Mouse (Mus musculus): Measurements from ENCODE around the gene Cir1. TPM values are rescaled to one million over a fixed set of nuclear protein-coding genes. Genes with fewer than 3 reads are reported as not detected.

Cir1 gene
- polyA plus RNA-seq, 1 experiment from 2014 or later = 26.2 TPM

GRCm38 (mm10) chr2:73343701-73344100, 31.2 kb upstream of the Cir1 start:
- Histone ChIP-seq H3K27ac (replicated peaks) (no peak overlapping the region), H3K9me3 (no peaks in the 10 kb centered on the region), H3K9ac (no peak overlapping the region), H3K36me3 (no peaks in the 10 kb centered on the region), H3K27me3 (no peaks in the 10 kb centered on the region), H3K4me1 (replicated peaks) (peaks cover 7% of the 10 kb centered on the region; the same call in 1 of the 2 replicates), H3K4me2 (no peak overlapping the region), H3K4me3 (no peak overlapping the region)
- ATAC-seq (ENCODE audit: low FRiP score, low read depth) = no peak
- WGBS = 89% methylated on average over 5 of the region's 5 CpGs

GRCm38 (mm10) chr2:73338415-73338814, 25.9 kb upstream of the Cir1 start:
- ATAC-seq (ENCODE audit: low FRiP score, low read depth) = no peak
- H3K27me3 ChIP-seq = no peaks in the 10 kb centered on the region
- H3K36me3 ChIP-seq = no peaks in the 10 kb centered on the region
- no peak overlapping the region for H3K4me2 ChIP-seq
- 83% methylated on average over 8 of the region's 8 CpGs for WGBS
- no peak overlapping the region for H3K4me3 ChIP-seq
- no peak overlapping the region for H3K9ac ChIP-seq
- H3K9me3 ChIP-seq = no peaks in the 10 kb centered on the region
- no peak overlapping the region for H3K27ac ChIP-seq (replicated peaks)
- H3K4me1 ChIP-seq (replicated peaks) = no peaks in the 10 kb centered on the region

- Histone ChIP-seq H3K4me1 (replicated peaks) (no peaks in the 10 kb centered on the region), H3K36me3 (no peaks in the 10 kb centered on the region), H3K9ac (no peak overlapping the region), H3K27ac (replicated peaks) (no peak overlapping the region), H3K4me2 (no peak overlapping the region), H3K4me3 (no peak overlapping the region), H3K27me3 (no peaks in the 10 kb centered on the region), H3K9me3 (no peaks in the 10 kb centered on the region)
- no peak for ATAC-seq (ENCODE audit: low FRiP score, low read depth)
- 90% methylated on average over 3 of the region's 3 CpGs for WGBS
Measured at GRCm38 (mm10) chr2:73335949-73336348, 23.4 kb upstream of the Cir1 start.

- Histone ChIP-seq H3K9ac (no peak overlapping the region), H3K27ac (replicated peaks) (no peak overlapping the region), H3K4me1 (replicated peaks) (no peaks in the 10 kb centered on the region), H3K4me3 (no peak overlapping the region), H3K36me3 (no peaks in the 10 kb centered on the region), H3K27me3 (no peaks in the 10 kb centered on the region), H3K4me2 (no peak overlapping the region), H3K9me3 (no peaks in the 10 kb centered on the region)
- no peak for ATAC-seq (ENCODE audit: low FRiP score, low read depth)
- WGBS = 77% methylated on average over 5 of the region's 5 CpGs
Measured at GRCm38 (mm10) chr2:73325871-73326270, 13.4 kb upstream of the Cir1 start.

GRCm38 (mm10) chr2:73322991-73323390, 10.5 kb upstream of the Cir1 start:
- H3K4me2 ChIP-seq = no peak overlapping the region
- H3K27ac ChIP-seq (replicated peaks) = no peak overlapping the region
- ATAC-seq (ENCODE audit: low FRiP score, low read depth) = no peak
- H3K27me3 ChIP-seq = no peaks in the 10 kb centered on the region
- no peaks in the 10 kb centered on the region for H3K36me3 ChIP-seq
- no peak overlapping the region for H3K4me3 ChIP-seq
- no peaks in the 10 kb centered on the region for H3K9me3 ChIP-seq
- H3K4me1 ChIP-seq (replicated peaks) = no peaks in the 10 kb centered on the region
- WGBS = 59% methylated on average over 12 of the region's 12 CpGs
- no peak overlapping the region for H3K9ac ChIP-seq

- 85% methylated on average over 5 of the region's 5 CpGs for WGBS
- H3K4me2 ChIP-seq = no peak overlapping the region
- no peak overlapping the region for H3K27ac ChIP-seq (replicated peaks)
Measured at GRCm38 (mm10) chr2:73319218-73319617, 6.7 kb upstream of the Cir1 start.

GRCm38 (mm10) chr2:73317426-73317825, 4.9 kb upstream of the Cir1 start:
- H3K9ac ChIP-seq = no peak overlapping the region
- 96% methylated on average over 9 of the region's 9 CpGs for WGBS
- H3K9me3 ChIP-seq = no peaks in the 10 kb centered on the region
- H3K36me3 ChIP-seq = no peaks in the 10 kb centered on the region
- no peak for ATAC-seq (ENCODE audit: low FRiP score, low read depth)
- H3K27me3 ChIP-seq = no peaks in the 10 kb centered on the region
- no peak overlapping the region for H3K4me3 ChIP-seq
- H3K4me2 ChIP-seq = no peak overlapping the region
- no peak overlapping the region for H3K27ac ChIP-seq (replicated peaks)
- H3K4me1 ChIP-seq (replicated peaks) = peaks cover 5% of the 10 kb centered on the region; the same call in 1 of the 2 replicates

More at GRCm38 (mm10) chr2:73319218-73319617, 6.7 kb upstream of the Cir1 start:
- ATAC-seq (ENCODE audit: low FRiP score, low read depth) = no peak
- Histone ChIP-seq H3K36me3 (no peaks in the 10 kb centered on the region), H3K27me3 (no peaks in the 10 kb centered on the region), H3K4me3 (no peak overlapping the region), H3K9me3 (no peaks in the 10 kb centered on the region), H3K9ac (no peak overlapping the region), H3K4me1 (replicated peaks) (no peaks in the 10 kb centered on the region)

GRCm38 (mm10) chr2:73314311-73314710, 1.8 kb upstream of the Cir1 start:
- WGBS = 94% methylated on average over 3 of the region's 3 CpGs
- H3K27ac ChIP-seq (replicated peaks) = no peak overlapping the region
- peaks cover 9% of the 10 kb centered on the region for H3K36me3 ChIP-seq
- no peak overlapping the region for H3K9ac ChIP-seq
- no peaks in the 10 kb centered on the region for H3K9me3 ChIP-seq
- no peak overlapping the region for H3K4me3 ChIP-seq
- H3K27me3 ChIP-seq = no peaks in the 10 kb centered on the region
- H3K4me2 ChIP-seq = no peak overlapping the region
- peaks cover 16% of the 10 kb centered on the region for H3K4me1 ChIP-seq (replicated peaks)
- no peak for ATAC-seq (ENCODE audit: low FRiP score, low read depth)

- H3K36me3 ChIP-seq = peaks cover 19% of the 10 kb centered on the region
- peak overlapping the region; percentile 74 for H3K4me3 ChIP-seq
- WGBS = 36% methylated on average over 14 of the region's 14 CpGs
- H3K4me2 ChIP-seq = peak overlapping the region; percentile 54
- peak overlapping the region; percentile 81; the same call in 1 of the 2 replicates for H3K27ac ChIP-seq (replicated peaks)
- H3K4me1 ChIP-seq (replicated peaks) = peaks cover 16% of the 10 kb centered on the region
- H3K9ac ChIP-seq = peak overlapping the region; percentile 49
- peak; percentile 46 for ATAC-seq (ENCODE audit: low FRiP score, low read depth)
- H3K27me3 ChIP-seq = no peaks in the 10 kb centered on the region
- no peaks in the 10 kb centered on the region for H3K9me3 ChIP-seq
Measured at GRCm38 (mm10) chr2:73313117-73313501, 608 bp upstream of the Cir1 start.

- no peak overlapping the region for H3K4me3 ChIP-seq
- no peak overlapping the region for H3K9ac ChIP-seq
- H3K36me3 ChIP-seq = peaks cover 70% of the 10 kb centered on the region
- 90% methylated on average over 7 of the region's 7 CpGs for WGBS
- H3K4me1 ChIP-seq (replicated peaks) = peaks cover 2% of the 10 kb centered on the region; the same call in 1 of the 2 replicates
- H3K4me2 ChIP-seq = no peak overlapping the region
- H3K9me3 ChIP-seq = no peaks in the 10 kb centered on the region
- ATAC-seq (ENCODE audit: low FRiP score, low read depth) = no peak
- no peak overlapping the region for H3K27ac ChIP-seq (replicated peaks)
- H3K27me3 ChIP-seq = no peaks in the 10 kb centered on the region
Measured at GRCm38 (mm10) chr2:73306006-73306405, 6.5 kb downstream of the Cir1 start.

GRCm38 (mm10) chr2:73304506-73304905, 8.0 kb downstream of the Cir1 start:
- peaks cover 67% of the 10 kb centered on the region for H3K36me3 ChIP-seq
- no peaks in the 10 kb centered on the region for H3K4me1 ChIP-seq (replicated peaks)
- H3K4me2 ChIP-seq = no peak overlapping the region

GRCm38 (mm10) chr2:73302722-73303121, 9.8 kb downstream of the Cir1 start:
- no peaks in the 10 kb centered on the region for H3K4me1 ChIP-seq (replicated peaks)
- H3K9me3 ChIP-seq = no peaks in the 10 kb centered on the region
- no peak overlapping the region for H3K4me2 ChIP-seq
- H3K9ac ChIP-seq = no peak overlapping the region
- H3K36me3 ChIP-seq = peaks cover 58% of the 10 kb centered on the region
- H3K27ac ChIP-seq (replicated peaks) = no peak overlapping the region
- H3K27me3 ChIP-seq = no peaks in the 10 kb centered on the region
- 98% methylated on average over 9 of the region's 9 CpGs for WGBS
- H3K4me3 ChIP-seq = no peak overlapping the region
- ATAC-seq (ENCODE audit: low FRiP score, low read depth) = no peak

More at GRCm38 (mm10) chr2:73304506-73304905, 8.0 kb downstream of the Cir1 start:
- no peak overlapping the region for H3K4me3 ChIP-seq
- no peak overlapping the region for H3K9ac ChIP-seq
- WGBS = 92% methylated on average over 5 of the region's 5 CpGs
- H3K27me3 ChIP-seq = no peaks in the 10 kb centered on the region
- H3K9me3 ChIP-seq = no peaks in the 10 kb centered on the region
- H3K27ac ChIP-seq (replicated peaks) = no peak overlapping the region
- ATAC-seq (ENCODE audit: low FRiP score, low read depth) = no peak

- H3K9ac ChIP-seq = no peak overlapping the region
- H3K27me3 ChIP-seq = no peaks in the 10 kb centered on the region
- no peak overlapping the region for H3K4me2 ChIP-seq
- H3K27ac ChIP-seq (replicated peaks) = no peak overlapping the region
- peaks cover 51% of the 10 kb centered on the region for H3K36me3 ChIP-seq
- no peaks in the 10 kb centered on the region for H3K9me3 ChIP-seq
- no peaks in the 10 kb centered on the region for H3K4me1 ChIP-seq (replicated peaks)
- no peak for ATAC-seq (ENCODE audit: low FRiP score, low read depth)
- H3K4me3 ChIP-seq = no peak overlapping the region
- 97% methylated on average over 1 of the region's 1 CpGs for WGBS
Measured at GRCm38 (mm10) chr2:73301979-73302378, 10.5 kb downstream of the Cir1 start.

Data from hindbrain, embryonic 15.5 days (tissue).